Mouse (Mus musculus) brain, embryonic 14.5 days (tissue): Measurements from ENCODE around the gene 4933415A04Rik.

Source experiments
- CTCF ChIP-seq: fragments of 200-500 bp; IDR thresholded peaks from 2 replicates; pipeline ENCODE4 v1.5.1; 2012; ENCODE audit warnings: inconsistent platforms, mild to moderate bottlenecking, moderate library complexity, borderline replicate concordance; ENCODE audit not compliant: insufficient read depth, insufficient read length; ENCODE audit errors: extremely low read depth
- POLR2A ChIP-seq: fragments of 200-500 bp; IDR thresholded peaks from 2 replicates; pipeline ENCODE4 v1.6.1; 2012; ENCODE audit warnings: mild to moderate bottlenecking, inconsistent platforms, borderline replicate concordance; ENCODE audit not compliant: poor library complexity, insufficient read depth, insufficient read length, severe bottlenecking; ENCODE audit errors: extremely low read depth

GRCm38 (mm10) chr11:43569595-43569994 lies 17.2 kb upstream of the 4933415A04Rik start:
- TF ChIP-seq CTCF (no peak), POLR2A (no peak)
